Mouse (Mus musculus) forebrain, embryonic 10.5 days (tissue): ENCODE results near the gene Col9a1. TPM values are rescaled to one million over a fixed set of nuclear protein-coding genes. Genes with fewer than 3 reads are reported as not detected.

ENCODE experiments used
- DNase-seq: peaks from one replicate; pipeline ENCODE4 v3.0.0-alpha.2; 2017; ENCODE audit warnings: low spot score; ENCODE audit errors: extremely low spot score
- H3K27ac ChIP-seq: fragments of 300-500 bp; sonication (generic); 2 replicates; pipeline ENCODE4 v1.5.1; 2016; ENCODE audit warnings: mild to moderate bottlenecking
- H3K27me3 ChIP-seq: fragments of 300-500 bp; sonication (generic); 2 replicates; pipeline ENCODE4 v1.6.1; 2016; ENCODE audit warnings: mild to moderate bottlenecking; ENCODE audit not compliant: poor library complexity, severe bottlenecking
- H3K36me3 ChIP-seq: fragments of 300-500 bp; sonication (generic); replicated peaks from 2 replicates; pipeline ENCODE4 v1.6.1; 2016; ENCODE audit warnings: mild to moderate bottlenecking, moderate library complexity
- H3K4me1 ChIP-seq: fragments of 300-500 bp; sonication (generic); 2 replicates; pipeline ENCODE4 v1.6.1; 2016
- H3K4me3 ChIP-seq: fragments of 300-500 bp; sonication (generic); 2 replicates; pipeline ENCODE4 v1.5.1; 2016; ENCODE audit warnings: mild to moderate bottlenecking, moderate library complexity
- H3K9me3 ChIP-seq: fragments of 300-500 bp; sonication (generic); 2 replicates; pipeline ENCODE4 v1.6.1; 2016; ENCODE audit warnings: mild to moderate bottlenecking, moderate library complexity
- WGBS: fragments of 180-500 bp; shearing (Covaris S2); methylation state at CpG from one replicate; pipeline ENCODE4 v1.1.7; 2016; 5-methylcytosine and 5-hydroxymethylcytosine counted together
- polyA plus RNA-seq: library from polyadenylated mRNA; unstranded; fragments of >200 nt; fragmentation: Nextera tagmentation; extraction: Ambion mirVana; gene quantifications from 2 replicates; pipeline ENCODE4 v1.2.1, GENCODE M21; 2016

The Col9a1 gene
- polyA plus RNA-seq, result 20.3 and 32.1 TPM in 2 replicates

DNA sequence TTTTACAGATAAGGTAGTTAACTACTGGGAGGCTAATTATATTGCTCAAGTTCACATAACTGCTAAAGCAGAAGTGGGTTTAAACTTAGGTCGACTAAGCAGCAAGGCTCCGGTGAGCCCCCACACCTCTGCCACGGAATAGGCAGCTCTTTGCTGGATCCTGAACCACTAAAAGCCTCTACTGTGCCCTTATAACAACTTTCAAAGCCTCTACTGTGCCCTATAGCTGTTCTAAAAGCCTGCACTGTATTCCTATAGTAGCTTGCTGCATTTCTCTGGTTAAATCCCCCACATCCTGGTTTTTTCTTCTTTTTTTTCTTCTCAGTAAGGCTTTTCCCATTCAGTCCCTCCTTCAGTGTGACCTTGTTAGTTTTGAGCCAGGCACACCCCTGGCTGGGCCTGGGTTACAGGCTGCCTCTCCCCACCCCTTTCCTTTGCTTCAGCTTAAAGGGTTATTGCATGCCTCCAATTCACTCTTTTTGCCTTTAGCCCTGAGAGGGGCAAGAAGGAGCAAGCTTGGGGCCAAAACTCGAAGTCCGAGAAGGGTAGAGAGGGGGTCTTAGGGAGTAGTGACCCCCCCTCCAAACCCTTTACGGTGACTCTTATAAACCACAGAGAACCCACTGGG lies at the start of gene Col9a1:
Gene Col9a1, plus strand, starts transcription at position 387 of the 628 bp plus-strand sequence.
- no peak within 1 kb of the TSS for H3K27ac ChIP-seq
- 0 out of 2 replicates have a peak, but pooled peaks cover 3% of the 10 kb centered on the region for H3K4me1 ChIP-seq
- H3K4me3 ChIP-seq, result no peak within 1 kb of the TSS
- H3K27me3 ChIP-seq, result no peaks in the 10 kb centered on the region
- no peak for DNase-seq
- WGBS, result 86% methylated on average over 6 of the region's 6 CpGs
- H3K36me3 ChIP-seq, result no peaks in the 10 kb centered on the region
- no peaks in the 10 kb centered on the region for H3K9me3 ChIP-seq

DNA sequence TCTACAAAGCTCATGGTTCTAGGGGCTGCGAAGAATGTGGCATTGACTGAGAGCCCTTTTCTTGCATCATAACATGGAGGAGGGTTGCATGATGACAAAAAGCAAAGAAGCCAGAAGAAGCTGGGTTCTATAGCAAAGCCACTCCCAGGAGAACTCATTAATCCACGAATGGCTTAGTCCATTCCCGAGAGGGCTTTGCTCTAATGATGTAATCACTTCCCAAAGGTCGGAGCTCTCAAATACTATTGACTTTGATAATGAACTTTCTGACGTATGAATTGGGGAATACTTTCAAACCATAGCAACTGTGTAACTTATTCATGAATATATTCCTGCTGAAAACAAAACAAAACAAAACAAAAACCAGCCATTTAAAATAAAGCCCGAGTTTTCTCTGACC lies 49.5 kb upstream of the Col9a1 start:
- Histone ChIP-seq H3K27ac (no peak overlapping the region), H3K9me3 (no peaks in the 10 kb centered on the region), H3K27me3 (peaks cover 5% of the 10 kb centered on the region), H3K4me1 (no peaks in the 10 kb centered on the region), H3K4me3 (no peak overlapping the region), H3K36me3 (no peaks in the 10 kb centered on the region)
- DNase-seq, result no peak
- WGBS, result 59% methylated on average over 6 of the region's 6 CpGs

DNA sequence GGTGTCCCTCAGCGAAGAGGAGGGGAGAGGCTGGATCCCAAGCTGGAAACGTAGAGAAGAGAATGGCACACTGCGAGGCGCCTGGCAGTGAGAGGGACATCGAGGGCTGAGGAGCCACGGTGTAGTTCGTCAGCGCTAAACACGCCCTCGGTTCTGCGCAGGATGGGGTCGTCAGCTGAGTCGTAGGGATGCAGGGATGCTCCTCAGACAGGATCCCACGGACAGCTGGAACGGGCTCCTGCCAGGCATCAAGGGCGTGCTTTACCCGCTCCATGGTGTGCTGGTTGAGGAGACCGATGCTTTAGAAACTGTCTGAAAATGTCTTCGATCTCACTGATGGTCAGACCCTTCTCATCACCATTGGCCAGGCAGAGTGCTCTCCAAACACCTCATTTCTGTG lies 43.6 kb upstream of the Col9a1 start:
- Histone ChIP-seq H3K36me3 (no peaks in the 10 kb centered on the region), H3K4me3 (no peak overlapping the region), H3K9me3 (no peaks in the 10 kb centered on the region), H3K27ac (no peak overlapping the region), H3K4me1 (peaks cover 4% of the 10 kb centered on the region; the same call in 1 of the 2 replicates), H3K27me3 (peaks cover 14% of the 10 kb centered on the region)
- 39% methylated on average over 19 of the region's 19 CpGs for WGBS
- no peak for DNase-seq

DNA sequence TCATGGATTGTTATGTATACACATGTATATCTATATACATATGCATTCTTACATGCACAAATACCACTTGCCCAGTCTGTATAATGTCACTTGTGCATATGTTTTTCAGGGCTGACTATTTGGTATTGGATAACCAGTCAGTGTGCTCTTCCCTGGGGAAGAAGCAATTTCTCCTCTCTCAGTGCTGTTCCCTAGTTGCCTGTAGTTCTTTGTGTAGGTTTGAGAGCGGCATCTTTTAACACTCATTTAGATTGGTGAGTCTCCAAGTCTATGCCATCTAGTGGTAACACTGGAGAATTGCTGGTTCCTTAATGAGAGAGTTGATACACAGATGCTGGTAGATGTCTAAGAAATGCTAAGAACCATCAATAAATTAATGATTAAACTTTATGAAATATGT lies 42.6 kb upstream of the Col9a1 start:
- H3K4me3 ChIP-seq, result no peak overlapping the region
- H3K27ac ChIP-seq, result no peak overlapping the region
- 7% methylated on average over 1 of the region's 1 CpGs for WGBS
- no peak for DNase-seq
- no peaks in the 10 kb centered on the region for H3K36me3 ChIP-seq
- no peaks in the 10 kb centered on the region for H3K9me3 ChIP-seq
- peaks cover 14% of the 10 kb centered on the region for H3K27me3 ChIP-seq
- peaks cover 14% of the 10 kb centered on the region for H3K4me1 ChIP-seq

DNA sequence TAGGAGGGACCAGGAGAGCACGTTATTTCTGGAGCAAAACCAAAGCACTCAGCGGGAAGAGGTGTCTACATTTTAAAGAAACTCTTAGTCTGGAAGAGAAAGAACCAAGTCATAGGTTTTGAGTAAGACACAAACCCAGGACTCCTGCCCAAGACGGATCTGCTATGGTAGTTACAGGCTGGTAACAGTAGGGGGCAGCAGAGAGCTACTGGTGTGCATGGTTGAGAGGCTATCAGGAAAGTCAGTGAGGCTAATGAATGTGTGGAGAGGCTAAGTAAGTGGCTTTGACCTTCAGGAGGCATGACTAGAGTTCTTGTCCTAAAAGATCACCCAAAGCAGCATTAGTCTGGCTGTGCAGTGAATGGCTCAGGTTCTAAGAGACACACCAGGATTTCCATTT lies 40.3 kb upstream of the Col9a1 start:
- peak; percentile 73 for DNase-seq
- H3K4me1 ChIP-seq, result peaks cover 24% of the 10 kb centered on the region
- H3K36me3 ChIP-seq, result no peaks in the 10 kb centered on the region
- H3K27me3 ChIP-seq, result peaks cover 14% of the 10 kb centered on the region
- H3K4me3 ChIP-seq, result no peak overlapping the region
- H3K9me3 ChIP-seq, result no peaks in the 10 kb centered on the region
- WGBS, result 7% methylated on average over 3 of the region's 3 CpGs
- H3K27ac ChIP-seq, result no peak overlapping the region

DNA sequence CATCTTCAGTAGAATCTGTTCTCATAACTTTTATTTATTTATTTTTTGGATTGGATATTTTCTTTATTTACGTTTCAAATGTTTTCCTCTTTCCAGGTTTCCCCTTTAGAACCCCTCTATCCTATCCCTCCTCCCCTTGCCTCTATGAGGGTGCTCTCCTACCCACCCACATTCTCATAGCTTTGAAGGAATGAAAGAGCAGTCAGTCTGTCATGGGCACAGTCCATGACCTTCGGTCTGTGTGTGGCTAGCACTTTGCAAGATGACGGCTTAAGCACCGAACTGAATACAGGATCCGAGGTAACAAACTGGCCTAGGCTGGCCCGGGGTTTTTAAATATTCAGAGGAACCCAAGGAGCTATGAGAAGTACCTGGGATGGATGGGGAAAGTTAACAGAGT lies 36.9 kb upstream of the Col9a1 start:
- H3K27ac ChIP-seq, result no peak overlapping the region; the same call in 1 of the 2 replicates
- WGBS, result 61% methylated on average over 6 of the region's 6 CpGs
- no peaks in the 10 kb centered on the region for H3K9me3 ChIP-seq

DNA sequence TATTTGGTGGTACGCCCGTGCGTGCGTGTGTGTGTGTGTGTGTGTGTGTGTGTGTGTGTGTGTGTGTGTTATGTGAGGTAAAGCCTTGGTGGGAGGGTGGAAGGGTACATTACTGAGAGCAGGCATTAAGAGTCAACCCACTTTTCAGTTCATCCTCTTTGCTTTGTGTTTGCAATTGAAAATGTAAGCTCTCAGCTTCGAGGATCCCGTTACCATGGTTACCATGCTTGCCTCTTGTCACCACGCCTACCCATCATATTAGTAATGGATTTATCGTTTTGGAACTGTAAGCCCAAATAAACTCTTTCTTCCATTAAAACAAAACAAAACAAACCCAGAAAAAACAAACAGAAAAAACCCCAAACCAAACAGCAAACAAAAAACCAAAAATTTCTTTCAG lies 33.9 kb upstream of the Col9a1 start:
- 87% methylated on average over 8 of the region's 8 CpGs for WGBS
- H3K9me3 ChIP-seq, result no peaks in the 10 kb centered on the region
- no peak overlapping the region for H3K4me3 ChIP-seq
- H3K27me3 ChIP-seq, result no peaks in the 10 kb centered on the region
- peaks cover 24% of the 10 kb centered on the region for H3K4me1 ChIP-seq
- no peaks in the 10 kb centered on the region for H3K36me3 ChIP-seq
- no peak overlapping the region for H3K27ac ChIP-seq
- DNase-seq, result no peak

More for the DNA sequence above, 36.9 kb upstream of the Col9a1 start:
- H3K4me1 ChIP-seq, result peaks cover 24% of the 10 kb centered on the region
- no peak for DNase-seq
- no peaks in the 10 kb centered on the region for H3K27me3 ChIP-seq
- no peaks in the 10 kb centered on the region for H3K36me3 ChIP-seq
- H3K4me3 ChIP-seq, result no peak overlapping the region

DNA sequence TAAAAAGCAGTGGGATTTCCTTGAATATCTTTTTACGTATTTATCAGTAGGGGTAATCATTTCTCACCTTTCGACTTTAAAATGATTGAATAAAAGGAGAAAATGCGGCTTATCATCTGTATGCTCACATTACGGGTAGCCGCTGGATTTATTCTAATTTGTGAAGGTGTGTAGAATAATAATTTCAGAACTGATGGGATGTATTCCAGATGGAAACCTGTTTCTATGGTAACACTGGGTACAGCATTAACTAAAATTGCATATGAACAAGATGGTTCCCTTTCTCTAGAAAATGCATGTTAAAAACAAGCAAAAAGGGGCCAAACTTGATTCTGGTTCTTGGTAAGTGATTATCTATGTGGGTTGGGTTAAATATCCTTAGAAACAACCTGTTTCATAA lies 19.7 kb upstream of the Col9a1 start:
- 95% methylated on average over 5 of the region's 5 CpGs for whole genome bisulfite sequencing
- H3K27me3 ChIP-seq, result no peaks in the 10 kb centered on the region
- no peaks in the 10 kb centered on the region for H3K36me3 ChIP-seq
- H3K9me3 ChIP-seq, result peaks cover 17% of the 10 kb centered on the region; the same call in 1 of the 2 replicates
- H3K4me3 ChIP-seq, result no peak overlapping the region
- no peak overlapping the region for H3K27ac ChIP-seq
- no peak for DNase-seq
- H3K4me1 ChIP-seq, result no peaks in the 10 kb centered on the region

DNA sequence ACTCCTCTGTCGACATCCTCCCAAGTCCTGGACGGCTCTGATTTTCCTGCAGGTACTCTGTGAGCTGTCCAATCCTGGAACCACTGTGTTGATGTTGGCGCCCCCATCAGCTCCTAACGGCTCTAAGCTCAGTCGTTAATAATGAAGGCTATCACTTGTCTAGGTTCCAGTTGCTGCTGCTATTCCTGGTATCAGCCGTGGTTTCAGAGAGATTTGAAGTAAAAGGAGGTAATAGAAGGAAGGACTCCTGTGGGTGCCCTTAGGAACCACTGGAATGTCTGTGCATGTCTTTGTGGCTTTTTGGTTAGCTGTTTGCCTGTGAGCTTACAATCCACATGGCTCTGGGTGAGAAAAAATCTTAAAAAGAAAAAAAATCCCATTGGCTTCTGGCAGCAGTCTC lies 8.0 kb upstream of the Col9a1 start:
- no peak overlapping the region for H3K27ac ChIP-seq
- H3K4me1 ChIP-seq, result 0 out of 2 replicates have a peak, but pooled peaks cover 3% of the 10 kb centered on the region
- H3K36me3 ChIP-seq, result no peaks in the 10 kb centered on the region
- WGBS, result 57% methylated on average over 6 of the region's 6 CpGs
- DNase-seq, result no peak
- H3K9me3 ChIP-seq, result no peaks in the 10 kb centered on the region
- no peak overlapping the region for H3K4me3 ChIP-seq
- H3K27me3 ChIP-seq, result no peaks in the 10 kb centered on the region

DNA sequence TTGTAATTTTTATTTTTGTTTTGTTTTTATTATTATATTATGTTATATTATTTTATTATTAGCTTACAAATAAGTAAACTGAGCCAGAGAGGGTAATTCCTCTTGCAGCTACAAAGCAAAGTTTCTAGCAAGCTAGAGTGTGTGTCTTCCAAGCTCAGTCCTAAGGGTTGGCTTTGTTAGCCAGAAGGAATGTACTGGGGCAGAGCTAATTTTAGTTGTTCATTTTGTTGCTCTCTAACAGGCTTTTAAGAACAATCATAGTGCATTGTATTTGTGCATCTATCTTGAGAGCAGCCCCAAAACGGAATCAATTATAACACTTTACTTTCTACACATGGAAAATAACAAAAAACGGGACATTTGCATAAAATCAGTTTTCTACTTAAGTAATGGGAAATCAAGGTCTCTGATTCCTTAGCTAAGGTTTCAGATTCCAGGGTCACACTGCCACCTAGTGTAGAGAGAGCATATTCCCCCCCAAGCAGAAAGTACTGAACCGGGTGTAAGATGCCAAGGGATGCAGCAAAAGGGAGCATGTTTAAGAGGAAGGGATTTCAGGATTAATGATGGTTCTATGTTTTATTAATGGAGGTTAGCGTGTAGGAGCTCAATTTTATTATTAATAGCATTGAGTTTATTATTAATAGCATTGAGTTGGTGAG lies 6.1 kb upstream of the Col9a1 start:
- Histone ChIP-seq H3K27me3 (no peaks in the 10 kb centered on the region), H3K27ac (no peak overlapping the region), H3K4me1 (0 out of 2 replicates have a peak, but pooled peaks cover 3% of the 10 kb centered on the region), H3K9me3 (no peaks in the 10 kb centered on the region), H3K4me3 (no peak overlapping the region), H3K36me3 (no peaks in the 10 kb centered on the region)
- WGBS, result 4% methylated on average over 4 of the region's 4 CpGs
- peak; percentile 31 for DNase-seq

DNA sequence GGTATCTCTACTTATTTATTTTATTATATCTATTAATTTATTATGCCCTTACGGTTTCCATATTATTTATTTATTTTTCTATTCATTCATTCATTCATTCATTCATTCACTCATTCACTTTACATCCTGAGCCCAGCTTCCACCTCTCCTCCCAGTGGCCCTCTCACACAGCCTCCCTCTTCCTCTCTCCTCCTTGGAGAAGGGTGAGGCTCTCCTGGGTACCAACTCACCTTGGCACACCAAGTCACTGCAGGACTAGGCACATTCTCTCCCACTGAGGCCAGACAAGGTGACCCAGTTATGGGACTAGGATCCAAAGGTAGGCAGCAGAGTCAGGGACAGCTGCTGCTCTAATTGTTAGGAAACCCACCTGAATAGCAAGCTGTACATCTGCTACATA lies 5.5 kb upstream of the Col9a1 start:
- Histone ChIP-seq H3K4me1 (0 out of 2 replicates have a peak, but pooled peaks cover 3% of the 10 kb centered on the region), H3K4me3 (no peak overlapping the region), H3K36me3 (no peaks in the 10 kb centered on the region), H3K27ac (no peak overlapping the region), H3K27me3 (no peaks in the 10 kb centered on the region), H3K9me3 (no peaks in the 10 kb centered on the region)
- 81% methylated on average over 1 of the region's 1 CpGs for WGBS
- DNase-seq, result no peak

DNA sequence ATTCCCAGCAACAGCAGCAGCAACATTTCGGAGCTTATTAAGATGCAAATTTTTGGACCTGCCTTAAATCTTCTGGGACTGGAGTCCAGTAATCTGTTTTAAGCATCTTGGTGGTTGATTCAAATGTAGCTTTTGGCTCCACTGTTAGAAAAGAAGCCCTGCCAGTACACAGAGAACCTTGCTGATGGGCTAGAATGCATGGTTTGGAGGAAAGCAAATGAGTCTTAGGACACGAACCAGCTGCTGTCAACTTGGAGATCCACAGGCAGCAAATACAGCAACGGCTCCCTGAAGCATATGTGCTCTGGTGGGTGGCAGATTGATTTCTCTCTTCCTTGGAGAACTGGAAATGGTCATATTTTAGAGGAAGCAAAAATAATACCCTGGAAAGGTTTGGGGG lies 4.8 kb upstream of the Col9a1 start:
- H3K9me3 ChIP-seq, result no peaks in the 10 kb centered on the region
- H3K4me1 ChIP-seq, result 0 out of 2 replicates have a peak, but pooled peaks cover 3% of the 10 kb centered on the region
- no peak overlapping the region for H3K4me3 ChIP-seq
- WGBS, result 73% methylated on average over 3 of the region's 3 CpGs
- H3K27me3 ChIP-seq, result no peaks in the 10 kb centered on the region
- DNase-seq, result no peak
- no peak overlapping the region for H3K27ac ChIP-seq
- no peaks in the 10 kb centered on the region for H3K36me3 ChIP-seq

DNA sequence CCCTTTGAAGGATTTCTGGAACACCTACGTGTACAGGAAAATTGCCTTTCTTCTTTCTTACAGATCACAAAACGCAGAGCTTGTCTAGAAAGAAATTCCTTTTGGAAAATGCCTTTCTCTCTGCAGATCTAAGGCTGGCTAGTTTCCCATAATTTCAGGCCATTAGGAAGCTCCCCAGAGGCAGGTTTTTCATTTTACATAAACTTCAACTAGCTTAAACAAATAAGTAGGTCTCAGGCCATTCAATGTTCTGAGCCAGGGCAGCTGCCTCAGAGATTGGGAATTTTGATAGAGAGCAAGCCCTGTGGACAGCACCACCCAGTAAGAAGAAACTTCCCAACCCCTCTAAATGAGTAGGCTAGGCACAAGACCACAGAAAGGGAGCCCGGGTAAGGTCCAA lies 1.6 kb upstream of the Col9a1 start:
- no peak for DNase-seq
- WGBS, result 89% methylated on average over 3 of the region's 3 CpGs
- Histone ChIP-seq H3K27me3 (no peaks in the 10 kb centered on the region), H3K4me1 (0 out of 2 replicates have a peak, but pooled peaks cover 3% of the 10 kb centered on the region), H3K36me3 (no peaks in the 10 kb centered on the region), H3K9me3 (no peaks in the 10 kb centered on the region), H3K4me3 (no peak overlapping the region), H3K27ac (no peak overlapping the region)
